Mouse (Mus musculus) retina, embryonic 14.5 days (tissue): ENCODE data around the gene Vwa2.

Experiments used
- DNase-seq: peaks from one replicate; pipeline ENCODE4 v3.0.0-alpha.2; 2015; ENCODE audit warnings: low spot score

Vwa2 gene

GRCm38 (mm10) chr19:56873816-56874600 lies at the start of gene Vwa2:
Gene Vwa2 (plus strand): TSS chr19:56874249.
- DNase-seq, result peak; percentile 66

GRCm38 (mm10) chr19:56826047-56826631 lies 47.9 kb upstream of the Vwa2 start, which contains the start of gene Tdrd1:
Gene Tdrd1 (plus strand): TSS chr19:56826209.
- DNase-seq, result no peak

GRCm38 (mm10) chr19:56828305-56828704 lies 45.7 kb upstream of the Vwa2 start:
- DNase-seq, result no peak

GRCm38 (mm10) chr19:56829267-56829666 lies 44.8 kb upstream of the Vwa2 start:
- no peak for DNase-seq

- no peak for DNase-seq
Observed at GRCm38 (mm10) chr19:56830163-56830562, 43.9 kb upstream of the Vwa2 start.

GRCm38 (mm10) chr19:56835340-56835739 lies 38.7 kb upstream of the Vwa2 start:
- DNase-seq, result no peak

GRCm38 (mm10) chr19:56838942-56839706 lies 34.9 kb upstream of the Vwa2 start:
- no peak for DNase-seq

- no peak for DNase-seq
Observed at GRCm38 (mm10) chr19:56842974-56843373, 31.1 kb upstream of the Vwa2 start.

GRCm38 (mm10) chr19:56852590-56852989 lies 21.5 kb upstream of the Vwa2 start:
- no peak for DNase-seq

GRCm38 (mm10) chr19:56856455-56856854 lies 17.6 kb upstream of the Vwa2 start:
- no peak for DNase-seq

- no peak for DNase-seq
Observed at GRCm38 (mm10) chr19:56867701-56868100, 6.3 kb upstream of the Vwa2 start.

GRCm38 (mm10) chr19:56874601-56875315 lies 709 bp downstream of the Vwa2 start:
- DNase-seq, result no peak

GRCm38 (mm10) chr19:56877364-56877763 lies 3.3 kb downstream of the Vwa2 start:
- no peak for DNase-seq

GRCm38 (mm10) chr19:56887879-56888278 lies 13.8 kb downstream of the Vwa2 start:
- DNase-seq, result no peak

GRCm38 (mm10) chr19:56888654-56889053 lies 14.6 kb downstream of the Vwa2 start:
- no peak for DNase-seq

- DNase-seq, result peak; percentile 51
Observed at GRCm38 (mm10) chr19:56891438-56891837, 17.4 kb downstream of the Vwa2 start.

- DNase-seq, result peak; percentile 51
Observed at GRCm38 (mm10) chr19:56892586-56892985, 18.5 kb downstream of the Vwa2 start.

- no peak for DNase-seq
Observed at GRCm38 (mm10) chr19:56893326-56893725, 19.3 kb downstream of the Vwa2 start.

- DNase-seq, result no peak
Observed at GRCm38 (mm10) chr19:56897654-56898053, 23.6 kb downstream of the Vwa2 start.

GRCm38 (mm10) chr19:56904095-56904494 lies 30.0 kb downstream of the Vwa2 start:
- DNase-seq, result no peak

GRCm38 (mm10) chr19:56905395-56905794 lies 31.3 kb downstream of the Vwa2 start:
- DNase-seq, result no peak

GRCm38 (mm10) chr19:56907850-56908249 lies 33.8 kb downstream of the Vwa2 start:
- DNase-seq, result no peak
